Mouse (Mus musculus): ENCODE results near the gene Ms4a3.

DNA sequence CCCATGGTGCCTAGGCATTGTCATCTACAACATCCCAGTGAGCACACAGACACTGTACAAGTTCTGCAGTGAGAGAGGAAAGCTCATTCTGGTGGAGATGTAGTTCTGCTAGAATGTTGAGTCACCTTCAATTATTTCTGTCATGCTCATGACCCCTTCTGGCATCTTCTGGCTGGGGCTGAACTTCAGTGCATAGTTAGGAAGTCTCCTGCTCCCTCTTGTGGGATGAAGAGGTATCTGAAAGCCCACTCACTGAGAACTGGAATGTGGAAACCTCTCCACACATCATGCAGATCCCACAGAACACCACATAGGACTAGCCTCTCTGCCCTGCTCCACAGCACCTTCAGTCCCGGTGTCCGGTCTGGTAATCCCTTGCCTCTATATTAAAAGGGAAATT, 38.6 kb downstream of the Ms4a3 start:
- TF ChIP-seq POLR2AphosphoS2 (IDR thresholded peaks at IDR 0.05; ENCODE audit: insufficient read length, low read depth) (no peak), MAX (IDR thresholded peaks at IDR 0.05; ENCODE audit: low read depth) (no peak)

Measured in myocyte (in vitro differentiated cells).